Mouse (Mus musculus) granulocyte monocyte progenitor cell, adult 5-6 weeks (primary cell): Measurements from ENCODE around the gene Grin2a. TPM values are rescaled to one million over a fixed set of nuclear protein-coding genes. Genes with fewer than 3 reads are reported as not detected.
"Not testable (repeated sequence)": the region's sequence is repeated elsewhere in the genome, so short reads cannot be mapped to it uniquely, and the experiment has no call there.

Experiments
- ATAC-seq: replicated peaks from 2 replicates; pipeline ENCODE4 v1.8.0; 2016; ENCODE audit warnings: mild to moderate bottlenecking, moderate TSS enrichment, inconsistent platforms; ENCODE audit not compliant: poor library complexity, severe bottlenecking
- total RNA-seq, 2 experiments: library from RNA; stranded (forward) in 1 of 2; stranded (reverse) in 1 of 2; fragments of 200-712, 200-1000 nt in 1 of 2; fragments of >200 nt in 1 of 2; fragmentation: Nextera tagmentation in 1 of 2; gene quantifications; 2 replicates each; pipeline ENCODE4 v1.2.3; 2014 to 2017

The Grin2a gene
- total RNA-seq, 2 experiments from 2014 or later, result not detected

DNA sequence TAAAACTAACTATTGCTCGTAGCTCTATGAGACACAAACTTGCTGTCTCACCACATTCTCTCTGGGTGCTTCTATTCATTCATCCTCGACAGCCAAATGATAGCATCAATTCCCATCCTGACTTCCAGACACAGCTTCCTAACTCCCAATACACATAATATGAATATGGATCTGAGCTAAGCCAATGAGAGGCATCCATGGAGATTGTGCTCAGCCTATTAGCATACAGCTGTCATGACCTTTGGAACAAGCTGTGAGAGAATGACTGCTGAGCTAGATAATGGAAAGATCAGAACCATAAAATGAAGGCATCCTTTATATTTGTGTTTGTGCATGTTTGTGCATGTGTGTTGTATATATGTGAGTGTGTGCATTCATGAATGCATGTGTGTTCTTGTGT is 323.0 kb downstream of the Grin2a start:
- no peak for ATAC-seq

DNA sequence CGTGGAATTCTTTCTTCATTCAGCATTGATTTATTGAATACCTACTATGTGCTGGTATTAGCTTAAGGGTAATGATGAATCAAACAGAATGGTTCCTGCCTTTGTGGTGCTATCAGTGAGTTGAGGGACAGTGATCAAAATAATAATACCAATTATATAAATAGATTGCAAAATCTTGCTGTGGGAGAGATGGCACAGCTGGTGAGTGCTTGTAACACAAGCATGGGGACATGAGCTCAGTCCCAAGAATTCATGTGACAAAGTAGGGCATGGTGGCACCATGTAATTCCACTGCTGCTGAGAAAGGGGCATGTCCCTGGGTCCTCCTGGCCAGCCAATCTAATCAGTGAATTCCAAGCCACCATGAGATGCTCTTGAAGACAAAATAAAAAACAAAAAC is 324.1 kb downstream of the Grin2a start:
- no peak for ATAC-seq

DNA sequence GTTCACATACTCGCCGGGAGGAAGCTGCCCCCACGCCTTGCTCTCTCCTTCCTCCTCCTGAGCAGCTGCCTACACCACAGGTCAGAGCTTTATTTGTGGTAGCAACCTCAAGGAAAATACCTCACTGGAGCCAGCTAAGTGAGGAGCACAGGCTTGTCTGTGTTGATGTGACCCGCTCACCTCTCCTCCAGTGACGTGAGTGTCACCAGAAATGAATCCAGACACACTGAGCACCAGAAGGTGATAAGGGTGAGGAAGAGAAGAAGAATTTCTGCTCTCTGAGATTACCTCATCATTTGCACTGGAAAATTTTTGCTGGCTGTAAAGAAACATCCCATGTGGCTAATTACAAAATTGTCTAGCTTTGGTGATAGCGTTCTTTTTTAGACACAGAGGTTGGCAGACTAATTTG is 324.6 kb downstream of the Grin2a start:
- ATAC-seq, result no peak

DNA sequence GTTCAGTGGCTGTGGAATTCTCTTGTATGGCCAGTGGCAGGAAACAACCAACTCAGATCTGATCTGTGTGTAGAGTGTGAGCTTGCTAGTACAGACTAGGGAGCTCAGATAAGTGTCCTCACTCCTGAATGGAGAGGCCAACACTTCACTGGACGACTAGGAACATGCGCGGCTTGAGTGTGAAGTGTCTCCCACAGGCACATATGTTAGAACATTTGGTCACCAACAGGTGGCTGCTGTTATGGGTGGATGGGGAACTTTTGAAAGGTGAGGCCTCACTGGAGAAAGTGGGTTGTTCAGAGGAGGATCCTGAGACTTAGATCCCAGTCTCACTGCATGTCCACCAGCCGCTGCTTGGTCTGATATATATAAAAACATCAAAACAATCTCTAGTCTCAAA is 329.5 kb downstream of the Grin2a start:
- ATAC-seq, result no peak

DNA sequence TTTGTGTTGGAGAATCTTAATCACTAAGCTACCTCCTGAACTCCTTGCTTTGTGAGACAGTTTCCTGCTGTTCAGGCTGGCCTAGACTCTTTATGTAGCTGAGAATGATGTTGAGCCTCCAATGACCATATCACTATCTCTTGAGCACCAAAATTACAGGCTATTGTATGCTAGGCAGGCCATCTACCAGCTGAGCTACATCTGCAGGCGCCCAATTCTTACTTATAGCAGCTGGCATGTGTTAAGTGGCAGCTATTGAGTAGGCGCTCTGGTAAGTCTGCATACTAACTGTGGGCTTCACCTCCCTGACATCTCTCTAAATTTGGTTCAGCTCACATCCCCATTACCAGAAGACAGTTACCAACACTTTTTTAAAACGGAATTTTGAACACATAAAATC is 331.3 kb downstream of the Grin2a start:
- ATAC-seq, result no peak

DNA sequence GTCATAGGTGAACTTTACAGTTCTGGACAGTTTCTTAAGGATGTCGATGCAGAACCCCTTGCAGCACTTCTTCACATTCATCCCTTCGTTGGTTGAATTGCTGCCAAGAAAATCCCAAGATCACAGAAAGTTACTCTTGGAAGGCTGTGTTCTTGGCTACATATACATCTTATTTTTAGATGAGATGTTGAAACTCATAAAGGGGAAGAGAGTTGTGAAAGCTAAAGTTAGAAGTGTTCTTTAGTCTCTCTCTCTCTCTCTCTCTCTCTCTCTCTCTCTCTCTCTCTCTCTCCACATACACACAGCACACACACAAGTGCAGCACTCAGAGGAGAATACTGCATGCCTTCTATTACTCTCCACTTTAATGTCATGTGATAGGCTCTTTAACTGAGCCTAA is 331.9 kb downstream of the Grin2a start:
- no peak for ATAC-seq

DNA sequence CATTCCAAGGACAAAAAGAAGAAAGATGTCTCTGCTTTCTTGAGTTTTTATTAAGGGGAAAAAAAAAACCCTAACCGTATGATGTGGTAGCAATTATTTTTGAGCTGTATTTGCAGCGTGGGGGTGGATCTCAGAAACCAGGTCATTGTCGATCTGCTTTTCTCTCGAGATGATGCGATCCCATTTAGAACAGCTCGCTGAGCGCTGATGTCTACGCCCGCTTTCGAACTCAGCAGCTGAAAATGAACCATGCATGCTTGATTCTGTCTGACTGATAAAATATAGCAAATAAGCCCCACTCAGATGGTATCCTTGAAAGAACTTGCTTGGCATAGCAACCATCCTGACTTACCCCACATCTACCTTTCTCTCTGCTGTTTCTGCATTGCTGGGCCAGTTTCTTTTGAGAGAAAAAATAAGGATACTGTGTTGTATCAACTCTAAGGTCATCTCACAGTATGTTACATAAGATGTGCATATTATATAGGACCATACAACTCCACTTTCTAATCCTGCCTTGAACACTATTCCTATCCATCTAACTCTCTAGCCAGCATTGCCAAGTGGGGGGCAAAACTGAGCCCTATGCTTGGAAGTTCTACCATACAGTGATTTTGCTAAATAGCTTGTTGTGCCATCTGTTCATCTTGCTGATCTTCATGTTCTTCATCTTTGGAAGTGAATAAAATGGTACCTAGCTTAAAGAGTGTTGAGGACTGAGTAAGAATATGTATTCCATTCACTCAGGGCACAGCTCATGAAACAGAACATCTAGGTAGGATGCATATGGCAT is 369.5 kb downstream of the Grin2a start:
- no peak for ATAC-seq

DNA sequence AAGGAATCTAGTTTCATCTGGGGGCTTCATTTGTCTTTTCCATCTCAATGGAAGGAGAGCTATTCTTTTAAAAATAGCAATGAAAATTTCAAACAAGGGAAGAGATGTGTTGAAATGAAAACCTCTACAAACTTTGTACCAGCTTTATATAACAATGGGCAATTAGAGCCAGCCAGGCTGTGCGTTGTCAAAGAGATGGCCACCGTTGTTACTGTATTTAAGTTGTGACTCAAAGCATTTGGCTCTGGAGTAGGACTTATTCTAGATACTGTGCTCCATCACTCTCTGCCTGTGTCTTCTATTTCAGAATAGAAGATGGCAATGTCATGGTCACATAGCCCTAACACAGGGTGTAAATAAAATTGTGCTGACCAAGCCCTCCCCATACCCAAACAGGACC is 371.0 kb downstream of the Grin2a start:
- no peak for ATAC-seq

DNA sequence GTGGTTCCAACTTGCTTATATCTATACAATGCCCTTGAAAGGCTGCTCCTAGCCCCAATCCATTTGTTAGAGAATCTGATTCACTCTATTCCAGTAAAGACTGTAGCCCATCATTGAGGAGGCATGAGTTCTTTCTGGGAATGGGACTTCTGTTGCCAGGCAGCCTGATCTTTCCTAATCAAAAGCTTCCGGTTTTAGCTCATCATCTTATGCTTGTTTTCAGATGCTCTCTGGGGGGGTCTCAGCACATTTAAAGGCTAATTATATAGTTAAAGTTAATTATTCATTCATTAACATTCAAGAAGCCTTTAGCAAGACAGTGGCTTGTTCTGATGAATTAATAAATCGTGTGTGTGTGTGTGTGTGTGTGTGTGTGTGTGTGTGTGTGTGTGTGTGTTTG is 377.2 kb downstream of the Grin2a start:
- no peak for ATAC-seq

DNA sequence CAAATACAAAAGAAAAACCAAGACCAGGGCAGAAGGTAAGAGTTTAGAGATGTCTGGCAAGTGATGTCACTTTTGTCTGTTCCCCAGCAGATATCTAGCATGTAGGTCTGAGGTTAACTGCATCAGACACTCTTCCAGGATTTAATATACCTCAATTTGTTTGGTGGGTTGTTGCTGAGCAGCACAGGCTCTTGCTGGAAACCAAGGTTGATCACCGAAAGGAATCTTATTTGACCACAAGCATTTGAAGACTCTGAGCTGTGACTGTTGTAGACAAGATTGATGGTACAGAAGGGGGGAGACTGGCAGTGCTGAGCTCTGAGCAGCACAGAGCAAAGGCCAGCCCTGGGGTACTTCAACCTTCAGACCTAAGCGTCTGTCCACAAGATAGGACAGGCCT is 378.1 kb downstream of the Grin2a start:
- no peak for ATAC-seq

DNA sequence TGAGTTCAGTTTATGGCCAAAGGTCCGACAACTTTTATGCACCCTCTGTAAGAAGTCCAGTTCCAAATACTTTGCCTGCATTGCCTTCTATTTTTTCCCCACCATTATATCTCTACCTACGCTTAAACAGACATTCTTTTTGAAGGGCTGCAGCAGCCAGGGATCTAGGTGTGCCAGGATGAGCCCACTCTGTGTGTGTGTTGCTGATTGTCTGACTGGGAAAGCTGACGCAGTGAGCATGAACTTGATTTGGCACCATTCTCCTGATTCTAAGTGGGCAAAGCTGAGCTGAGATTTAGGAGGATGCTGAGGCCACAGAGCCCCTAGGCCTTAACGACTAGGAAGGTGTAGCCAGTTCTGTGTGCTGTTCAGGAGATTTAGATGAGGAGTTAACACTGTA is 378.6 kb downstream of the Grin2a start:
- ATAC-seq, result no peak

DNA sequence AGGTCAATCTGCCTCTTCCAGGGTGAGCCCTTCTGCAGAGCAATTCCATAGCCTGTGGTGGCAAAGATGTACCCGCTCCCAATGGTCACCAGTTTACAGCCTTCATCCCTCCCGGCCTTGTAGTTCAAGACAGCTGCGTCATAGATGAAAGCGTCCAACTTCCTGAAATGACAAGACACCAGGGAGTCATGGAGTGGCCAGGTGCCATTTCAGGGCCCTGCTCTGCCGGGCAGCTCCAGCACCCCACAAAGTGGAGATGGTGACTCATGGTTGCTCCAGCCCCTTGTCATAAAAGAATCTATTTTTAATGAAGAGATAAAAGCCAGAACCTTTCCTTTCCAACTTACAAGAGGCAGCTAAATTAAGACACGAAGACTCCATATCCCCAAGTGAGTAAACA is 382.8 kb downstream of the Grin2a start:
- ATAC-seq, result not testable (repeated sequence)

DNA sequence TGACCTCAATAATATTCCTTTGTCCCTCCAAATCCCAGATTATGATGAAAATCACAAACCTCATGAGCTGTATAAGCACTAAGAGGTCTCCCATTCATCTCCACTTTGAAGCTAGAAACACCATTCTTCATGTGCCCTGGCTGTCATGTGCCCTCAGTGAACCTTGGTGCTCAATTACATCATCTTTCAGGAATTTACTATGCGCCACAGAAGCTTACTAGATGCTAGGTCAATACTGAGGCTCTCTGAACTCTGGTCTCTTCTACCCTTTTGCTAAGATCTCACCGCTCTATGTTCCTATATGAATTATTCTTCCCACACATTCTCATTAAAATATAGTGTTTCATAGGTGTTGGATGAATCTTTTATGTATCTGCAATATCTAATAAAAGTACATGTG is 387.9 kb downstream of the Grin2a start:
- no peak for ATAC-seq

DNA sequence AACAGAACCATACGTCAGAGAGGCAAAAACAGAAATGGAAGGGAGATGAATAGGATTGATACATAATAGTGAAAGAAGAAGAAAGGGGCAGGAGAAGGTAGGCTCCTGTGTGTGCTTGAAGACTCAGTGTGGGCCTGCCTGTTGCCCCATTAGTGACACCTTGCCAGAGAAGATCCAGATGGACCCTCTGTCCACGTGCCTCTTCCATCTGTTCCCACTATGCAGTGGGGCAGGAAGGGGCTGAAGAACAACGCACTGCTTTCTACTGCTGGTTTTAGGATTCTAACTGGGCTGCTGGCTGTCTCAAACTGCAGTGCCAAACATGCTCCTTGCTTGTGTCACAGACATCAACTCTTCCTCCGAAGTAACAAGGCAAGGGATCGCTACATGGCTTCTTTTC is 391.4 kb downstream of the Grin2a start:
- ATAC-seq, result no peak

DNA sequence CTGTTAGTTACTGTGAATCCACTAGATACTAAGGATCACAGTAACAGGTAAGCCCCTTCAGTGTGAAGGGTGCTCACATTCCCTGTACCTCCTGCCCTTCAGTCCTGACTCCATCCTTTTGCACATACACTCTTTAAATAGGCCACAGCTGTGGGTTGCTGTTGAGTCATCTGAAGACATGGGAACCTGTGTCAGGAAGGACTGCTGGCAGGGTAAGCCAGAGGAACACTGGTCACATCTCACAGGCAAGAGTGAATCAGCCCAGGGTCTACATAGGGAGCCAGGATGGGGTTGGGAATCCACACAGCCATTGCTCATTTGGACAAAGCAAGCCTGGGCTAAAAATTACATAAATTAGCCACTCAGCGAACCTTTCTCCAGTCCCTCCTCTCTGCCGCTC is 392.8 kb downstream of the Grin2a start:
- no peak for ATAC-seq

DNA sequence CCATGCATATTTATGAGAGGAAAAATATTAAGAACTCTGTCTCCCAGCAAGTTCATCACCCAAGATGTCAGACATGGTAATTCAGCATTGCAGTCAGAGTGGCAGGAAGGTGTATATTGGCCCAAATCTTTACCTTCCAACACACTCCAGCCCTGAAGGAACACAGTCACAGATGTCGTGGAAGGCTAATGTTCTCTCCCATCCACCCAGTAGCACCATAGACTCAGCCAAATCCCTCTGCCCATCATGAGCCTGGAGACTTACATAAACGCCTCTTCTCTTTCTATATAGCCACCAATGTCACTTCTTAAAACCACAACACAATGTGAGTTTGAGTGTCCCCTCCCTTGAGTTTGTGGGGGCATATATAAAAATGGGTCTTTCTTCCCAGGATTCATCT is 406.2 kb downstream of the Grin2a start:
- ATAC-seq, result no peak

DNA sequence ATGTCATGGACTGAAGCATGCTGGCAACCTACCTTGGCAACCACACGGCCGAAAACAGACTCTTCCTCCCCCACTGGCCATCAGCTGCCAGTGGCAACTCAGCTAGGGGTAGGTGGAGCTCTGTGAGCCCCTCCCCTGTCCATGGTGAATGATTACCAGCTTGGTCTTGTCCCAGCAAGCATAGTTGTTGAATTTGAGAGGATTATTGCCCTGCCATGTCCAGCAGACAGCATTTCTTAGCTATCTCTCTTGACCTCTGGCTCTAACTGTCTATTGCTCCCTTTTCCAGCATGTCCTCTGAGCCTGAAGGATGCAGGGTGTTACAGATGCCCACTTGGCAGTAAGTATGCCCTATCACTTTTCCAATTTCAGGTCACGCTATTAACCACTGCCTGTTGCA is 406.9 kb downstream of the Grin2a start:
- ATAC-seq, result no peak

DNA sequence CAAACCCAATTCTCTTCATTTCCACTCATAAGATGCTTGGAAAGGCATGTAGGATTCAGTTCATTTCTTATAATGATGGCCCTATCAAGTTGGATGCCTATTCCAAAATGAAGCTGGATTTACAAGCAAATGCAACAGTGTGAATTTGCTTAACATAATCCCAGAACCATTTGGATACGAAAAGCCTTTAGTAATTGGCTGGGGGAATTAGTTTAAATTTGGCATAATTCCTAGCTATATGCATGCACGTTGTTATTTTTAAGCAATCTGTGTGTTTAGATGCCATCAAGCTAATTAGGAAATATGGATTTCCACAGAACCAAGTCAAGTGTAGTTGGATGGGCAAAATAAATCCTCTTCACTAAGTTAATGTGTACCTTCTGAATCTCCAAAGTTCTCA is 411.4 kb downstream of the Grin2a start:
- ATAC-seq, result no peak

DNA sequence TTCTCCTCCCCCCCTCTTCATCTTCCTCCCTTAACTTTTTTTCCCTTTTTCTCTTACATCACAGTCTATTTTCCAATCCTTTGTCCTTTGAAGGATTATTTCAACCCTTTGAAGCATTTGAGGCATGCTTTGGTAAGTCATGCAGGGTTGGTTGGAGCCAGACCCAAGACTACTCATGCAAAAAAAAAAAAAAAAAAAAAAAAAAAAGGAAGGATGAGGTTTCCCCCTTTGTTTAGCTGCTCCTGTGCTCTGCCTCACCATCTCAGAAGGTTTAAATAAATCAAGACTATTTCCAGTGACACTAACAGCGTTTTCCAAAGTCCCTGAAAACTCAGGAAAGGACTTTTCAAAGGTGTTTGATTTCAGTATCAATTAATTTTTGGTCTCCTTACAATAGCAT is 423.6 kb downstream of the Grin2a start:
- ATAC-seq, result no peak

DNA sequence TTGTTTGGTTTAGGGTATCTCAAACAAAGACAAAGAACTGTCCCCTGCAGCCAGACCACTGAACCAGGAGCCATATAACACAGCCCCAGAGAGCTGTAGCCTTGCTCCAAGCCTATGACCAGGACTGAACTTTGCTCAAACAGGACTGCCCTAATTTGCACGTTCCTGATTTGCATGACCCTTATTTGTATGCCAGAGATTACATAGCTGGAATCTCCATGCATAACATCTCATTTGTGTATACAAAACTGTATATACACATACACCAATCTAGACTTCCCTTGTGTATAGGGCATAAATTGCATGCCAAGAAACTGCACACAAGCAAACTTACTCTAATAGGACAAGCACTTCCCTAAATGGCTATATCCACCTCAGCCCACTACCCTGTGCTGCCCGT is 428.1 kb downstream of the Grin2a start:
- ATAC-seq, result no peak

DNA sequence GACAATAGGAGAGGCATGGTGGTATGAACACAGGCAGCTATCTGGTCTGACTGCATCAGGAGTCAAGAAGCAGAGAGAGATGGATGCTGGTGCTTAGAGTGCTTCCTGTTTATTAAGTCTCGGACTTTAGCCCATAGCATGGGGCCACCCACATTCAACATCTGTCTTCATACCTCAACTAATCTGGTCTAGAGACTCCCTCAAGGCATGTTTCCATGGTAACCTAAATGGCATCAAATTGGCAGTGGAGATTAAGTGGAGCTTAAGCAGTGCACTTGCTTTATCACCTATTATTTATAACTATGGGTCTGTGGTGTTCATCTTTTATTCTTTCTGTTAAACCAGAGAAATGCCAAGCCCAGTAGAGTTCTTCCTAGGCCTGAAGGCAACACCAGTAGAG is 433.5 kb downstream of the Grin2a start:
- no peak for ATAC-seq

DNA sequence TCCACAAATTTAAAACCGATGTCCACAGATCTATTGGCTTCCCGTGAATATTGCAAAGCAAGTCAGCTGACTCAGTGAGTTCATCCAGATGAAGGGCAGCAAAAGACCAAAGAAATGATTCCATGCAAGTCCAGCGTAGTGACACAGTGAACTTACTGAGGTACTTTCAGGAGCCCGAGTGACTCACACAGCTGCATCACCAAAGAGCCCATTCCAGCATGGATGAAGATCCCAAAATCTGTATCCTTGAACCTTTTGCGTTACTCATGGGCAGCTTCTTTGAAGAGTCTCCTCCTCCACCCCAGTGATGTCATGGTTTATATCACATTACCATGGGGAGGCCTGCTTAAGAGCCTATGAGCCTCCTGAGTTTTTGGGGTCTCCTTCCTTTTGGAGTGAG is 460.2 kb downstream of the Grin2a start:
- ATAC-seq, result no peak
